Mouse (Mus musculus): Measurements from ENCODE around the gene Vsig1.

Vsig1 gene

DNA sequence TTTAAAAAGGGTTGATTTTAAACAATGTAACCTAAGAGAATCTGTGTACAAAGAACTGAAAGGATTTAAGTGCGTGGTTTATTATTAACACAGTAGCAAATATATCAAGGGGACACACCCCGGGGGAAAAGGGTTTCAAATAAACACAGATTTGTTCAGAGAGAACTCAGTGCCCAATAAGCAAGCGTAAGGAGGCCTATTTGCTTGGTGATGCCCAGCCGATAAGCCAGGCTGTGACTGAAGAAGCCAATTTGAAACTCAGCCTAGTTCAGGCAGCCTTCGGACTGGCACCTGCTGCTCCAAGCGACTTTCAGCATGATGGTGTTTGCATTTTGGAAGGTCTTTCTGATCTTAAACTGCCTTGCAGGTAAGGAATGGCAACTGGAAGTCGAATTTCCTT is at the start of gene Vsig1:
TSS of gene Vsig1 (plus strand) at position 249 of the 400 bp plus-strand sequence.
- no peak for DNase-seq (ENCODE audit: low spot score)

DNA sequence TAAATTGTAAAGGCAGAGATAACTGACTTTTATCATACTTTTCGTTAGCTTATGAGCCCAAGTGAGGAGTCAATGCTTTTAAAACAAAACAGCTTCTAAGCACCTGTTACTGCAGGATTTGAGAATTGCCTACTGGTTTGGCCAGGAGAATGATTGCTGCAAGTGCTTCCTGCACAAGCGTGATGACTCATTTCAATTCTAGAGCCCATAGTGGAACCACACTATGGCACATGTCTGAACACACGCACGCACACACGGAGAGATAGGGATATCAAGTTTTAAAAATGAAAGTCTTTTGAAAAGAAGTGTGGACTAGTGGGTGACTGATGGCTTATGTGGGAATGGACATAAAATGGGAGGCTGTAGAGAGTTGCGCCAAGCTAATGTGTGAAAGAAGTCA is 44.6 kb upstream of the Vsig1 start:
- no peak for DNase-seq (ENCODE audit: low spot score)

DNA sequence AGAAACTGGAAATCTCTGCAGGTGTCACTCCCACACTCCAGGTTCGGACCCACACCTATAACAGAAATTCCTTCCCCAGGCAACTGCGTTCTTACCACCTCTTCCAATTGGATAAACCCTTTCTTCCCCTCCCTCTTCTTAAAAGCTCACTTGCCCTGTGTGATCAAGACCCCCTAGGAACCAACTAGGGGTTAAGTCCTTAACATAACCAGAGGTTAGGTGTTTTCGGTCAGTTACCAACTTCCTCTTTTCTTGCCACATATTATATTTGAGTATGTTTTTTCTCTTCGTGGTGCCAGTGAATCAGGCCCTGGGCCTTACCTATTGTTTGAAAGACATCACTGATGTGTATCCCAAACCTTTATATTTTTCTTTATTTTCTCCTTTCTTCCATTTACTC is 44.0 kb upstream of the Vsig1 start:
- no peak for DNase-seq (ENCODE audit: low spot score)

DNA sequence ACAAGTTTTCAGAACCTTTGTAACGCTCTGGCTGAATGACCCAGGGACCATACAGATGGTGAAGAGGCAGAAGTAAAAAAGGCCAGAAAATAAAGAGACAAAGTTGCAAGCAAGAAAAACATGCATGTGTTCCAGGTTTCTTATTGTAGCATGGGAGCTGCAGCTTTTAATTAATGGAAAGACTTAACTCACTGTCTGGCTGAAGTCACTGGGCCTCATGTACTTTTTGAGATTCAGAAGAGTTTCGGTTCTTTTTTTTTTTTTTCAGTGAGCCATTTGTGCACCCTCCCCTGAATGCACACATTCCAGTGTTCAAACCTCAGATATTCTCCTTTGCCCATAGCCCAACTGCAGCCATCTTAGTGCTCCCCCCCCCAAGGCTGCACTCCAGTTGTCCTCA is 20.2 kb upstream of the Vsig1 start:
- DNase-seq (ENCODE audit: low spot score), result no peak

DNA sequence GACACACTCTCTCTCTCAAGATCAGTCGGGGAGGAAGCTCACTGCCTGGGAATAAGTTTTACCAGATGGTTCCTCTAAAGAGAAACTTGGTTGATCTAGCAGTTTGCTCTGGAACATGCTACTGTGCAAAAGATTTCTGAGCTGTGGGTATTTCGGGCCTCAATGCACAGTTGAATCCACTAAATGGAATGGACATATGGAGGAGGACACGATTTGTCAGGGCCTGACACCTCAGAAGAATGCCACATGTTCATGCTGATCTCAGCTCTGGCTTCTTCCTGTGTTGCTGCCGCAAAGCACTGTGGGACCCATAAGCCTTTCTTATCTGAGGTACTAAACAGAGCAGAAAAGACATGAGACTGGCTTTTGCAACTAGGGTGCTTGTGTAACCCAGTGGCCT is 15.6 kb upstream of the Vsig1 start:
- DNase-seq (ENCODE audit: low spot score), result no peak

DNA sequence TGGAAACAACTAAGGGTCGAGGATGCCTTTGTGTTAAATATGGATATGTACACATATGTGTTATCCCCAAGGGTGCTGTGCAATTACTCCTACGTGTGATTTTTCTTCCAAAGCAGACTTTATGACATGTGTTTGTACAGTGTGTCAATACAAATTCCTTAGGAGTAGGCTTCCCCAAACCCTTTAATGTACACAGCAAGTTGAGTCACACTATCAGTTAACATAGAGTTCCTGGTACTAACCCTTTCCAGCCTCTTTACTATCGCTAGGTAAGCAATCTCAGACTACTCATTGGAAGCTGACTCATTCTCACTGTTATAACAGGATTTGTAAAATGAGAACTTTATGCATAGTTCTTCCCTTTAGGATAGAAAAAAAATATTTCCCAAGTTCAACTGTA is 3.9 kb upstream of the Vsig1 start:
- no peak for DNase-seq (ENCODE audit: low spot score)

DNA sequence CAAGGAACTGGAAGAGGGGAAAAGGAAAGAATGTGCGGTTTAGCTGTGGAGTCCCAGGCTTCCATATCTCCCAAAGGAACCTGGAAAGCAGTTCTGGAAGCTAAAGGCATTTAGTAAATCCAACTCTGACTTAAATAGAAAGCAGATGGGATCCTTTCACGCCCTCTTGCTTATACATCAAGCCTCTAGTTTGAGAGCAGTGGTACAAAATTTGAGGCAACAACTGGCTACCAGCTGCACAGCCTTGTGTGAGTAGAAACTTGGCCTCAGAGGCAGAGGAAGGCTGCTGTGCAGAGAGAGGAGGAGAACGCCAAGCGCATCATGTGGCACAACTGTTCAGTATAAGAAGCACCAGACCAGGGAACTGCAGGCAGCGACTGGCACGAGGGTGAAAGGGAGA is 13.9 kb downstream of the Vsig1 start:
- no peak for DNase-seq (ENCODE audit: low spot score)

DNA sequence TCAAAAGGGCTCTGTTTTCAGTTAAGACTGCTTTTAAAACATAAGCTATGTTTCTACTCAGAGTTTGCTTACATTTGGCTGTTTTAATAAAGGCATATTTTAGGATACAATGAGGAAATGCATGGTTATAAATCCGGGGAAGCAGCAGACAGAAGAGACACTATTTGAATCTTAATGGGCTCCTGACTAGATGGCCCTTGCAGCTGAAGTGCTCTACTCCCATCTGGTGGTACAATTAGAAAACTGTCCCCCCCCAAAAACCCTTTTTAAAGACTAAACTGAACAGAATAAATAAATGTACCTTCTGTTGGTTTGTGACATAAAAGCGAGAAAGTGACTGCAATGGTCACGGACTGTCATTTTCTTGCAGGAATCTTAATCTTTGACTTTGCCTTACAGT is 24.7 kb downstream of the Vsig1 start:
- DNase-seq (ENCODE audit: low spot score), result peak; percentile 2

DNA sequence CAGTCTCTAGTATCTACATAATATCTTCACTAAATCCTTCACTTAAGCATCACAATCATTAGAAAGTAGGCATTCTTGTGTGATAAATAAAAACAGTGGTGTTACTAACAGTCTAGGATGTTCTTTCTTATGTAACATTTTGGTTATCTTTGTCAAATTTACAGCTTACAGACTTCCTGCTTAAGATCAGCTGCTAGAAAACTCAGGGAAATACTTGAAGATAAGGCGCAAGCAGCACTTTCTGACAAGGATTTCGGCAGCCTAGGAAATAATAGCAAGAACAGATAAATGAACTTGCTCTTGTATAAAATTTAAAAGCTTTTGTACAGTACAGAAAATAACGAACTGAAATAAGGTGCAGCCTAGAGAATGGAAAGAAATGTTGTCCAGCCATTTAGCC is 25.9 kb downstream of the Vsig1 start:
- DNase-seq (ENCODE audit: low spot score), result no peak

DNA sequence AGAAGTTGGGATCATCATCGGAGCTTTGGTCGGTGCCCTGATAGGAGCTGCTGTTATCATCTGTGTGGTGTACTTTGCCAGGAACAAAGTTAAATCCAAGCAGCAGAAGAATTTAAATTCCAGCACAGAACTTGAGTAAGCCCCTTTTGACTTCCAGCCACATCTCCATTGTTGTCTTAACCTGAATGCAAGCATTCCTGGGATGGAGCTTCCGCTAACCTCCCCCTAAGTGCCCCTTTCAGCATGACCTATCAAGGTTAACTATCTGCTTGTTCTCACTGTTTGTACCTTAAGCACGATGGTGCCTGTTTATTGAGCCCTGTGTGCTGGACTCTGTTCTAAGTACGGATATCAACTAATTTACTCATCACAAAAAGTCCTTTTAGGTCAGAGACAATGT is 28.9 kb downstream of the Vsig1 start:
- DNase-seq (ENCODE audit: low spot score), result no peak

DNA sequence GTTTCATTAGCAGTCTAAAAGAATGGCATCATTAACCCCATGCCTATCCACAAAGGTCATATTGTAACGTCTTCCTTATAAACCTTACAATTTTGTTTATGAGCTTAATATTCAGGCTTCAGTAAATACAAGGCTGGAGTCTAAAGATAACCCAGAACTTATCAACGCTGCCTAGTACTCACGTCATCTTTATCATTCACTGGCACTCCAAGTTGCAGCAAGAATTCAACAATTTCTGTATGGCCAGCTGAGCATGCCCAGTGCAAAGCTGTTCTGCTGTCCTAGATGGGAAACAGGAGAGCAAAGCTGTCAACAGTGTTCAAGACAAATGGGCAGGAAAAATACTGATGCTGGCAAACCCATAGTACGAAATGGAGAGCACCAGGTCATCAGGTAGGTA is 46.2 kb downstream of the Vsig1 start:
- DNase-seq (ENCODE audit: low spot score), result no peak

DNA sequence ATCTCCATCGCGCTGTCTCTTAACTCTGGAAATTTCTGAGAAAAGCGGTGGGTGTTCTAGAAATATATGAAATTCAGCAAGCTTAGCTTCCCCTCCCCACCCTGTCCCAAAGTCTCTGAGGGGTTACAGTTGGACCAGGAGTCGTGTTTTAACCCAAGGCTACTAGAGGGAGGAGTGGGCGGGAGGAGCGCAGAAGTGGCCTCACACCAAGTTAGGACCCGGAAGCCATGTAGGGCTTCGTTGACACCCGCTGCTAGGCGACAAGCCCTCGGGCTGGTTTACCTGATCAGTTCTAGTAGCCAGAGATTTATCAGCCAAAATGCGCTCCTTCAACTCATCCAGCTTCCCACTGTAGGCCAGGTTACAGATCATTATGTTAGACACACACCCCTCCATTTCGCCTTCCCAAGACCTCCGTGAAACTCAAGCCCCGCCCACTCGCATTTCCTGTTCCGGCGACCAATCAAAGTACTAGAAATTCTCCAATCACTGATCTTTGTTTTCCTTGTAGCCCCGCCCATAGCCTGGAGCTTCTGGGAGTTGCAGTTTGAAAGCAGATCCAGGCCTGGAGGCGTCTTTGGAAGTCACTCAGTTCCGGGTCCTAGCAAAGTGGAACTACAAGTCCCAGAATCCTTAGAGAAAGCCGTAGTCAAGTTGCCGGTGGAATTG is 49.0 kb downstream of the Vsig1 start, which contains the start of the genes Psmd10 and Atg4a:
TSS of gene Psmd10 (minus strand) at position 457 of the 669 bp plus-strand sequence.
TSS of gene Atg4a (plus strand) at position 636 of the 669 bp plus-strand sequence.
- peak; percentile 90 for DNase-seq (ENCODE audit: low spot score)

DNA sequence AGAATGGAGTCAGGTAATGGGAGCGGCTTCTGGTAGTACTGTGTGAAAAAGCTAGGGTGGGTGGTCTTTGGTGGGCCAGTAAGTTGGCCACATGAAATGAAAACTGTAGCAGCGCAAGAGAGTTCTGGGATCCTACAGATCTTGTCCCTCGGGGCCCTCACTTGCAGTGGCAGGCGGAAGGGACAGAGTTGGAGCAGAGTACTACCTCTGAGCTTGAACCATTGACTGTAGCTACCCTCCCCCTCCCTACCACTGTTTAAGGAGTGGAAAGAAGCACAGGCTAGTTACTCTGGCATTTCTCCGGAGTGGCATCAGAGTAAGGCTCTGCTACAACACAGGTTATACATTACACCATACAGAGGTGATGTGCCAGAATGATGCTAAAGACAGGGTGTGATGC is 49.6 kb downstream of the Vsig1 start:
- DNase-seq (ENCODE audit: low spot score), result no peak

DNA sequence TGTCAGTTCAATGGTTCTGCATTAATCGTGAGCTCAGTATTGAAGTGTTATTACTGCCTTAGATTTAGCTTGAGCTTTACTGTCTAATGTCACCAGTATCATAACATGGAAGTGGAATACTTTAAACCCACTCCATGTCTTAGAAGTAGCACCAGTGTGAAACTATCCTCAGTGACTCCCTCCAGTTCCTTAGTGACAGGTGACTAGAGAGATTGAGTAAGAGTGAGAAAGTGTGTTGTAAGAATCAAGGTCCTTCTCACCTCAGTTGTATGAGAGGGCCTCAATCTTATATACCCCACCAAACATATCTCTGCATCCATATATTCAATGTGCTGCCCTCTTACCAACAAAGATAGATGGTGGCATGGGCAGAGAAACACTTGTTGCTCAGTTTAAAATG is 71.5 kb downstream of the Vsig1 start:
- no peak for DNase-seq (ENCODE audit: low spot score)

DNA sequence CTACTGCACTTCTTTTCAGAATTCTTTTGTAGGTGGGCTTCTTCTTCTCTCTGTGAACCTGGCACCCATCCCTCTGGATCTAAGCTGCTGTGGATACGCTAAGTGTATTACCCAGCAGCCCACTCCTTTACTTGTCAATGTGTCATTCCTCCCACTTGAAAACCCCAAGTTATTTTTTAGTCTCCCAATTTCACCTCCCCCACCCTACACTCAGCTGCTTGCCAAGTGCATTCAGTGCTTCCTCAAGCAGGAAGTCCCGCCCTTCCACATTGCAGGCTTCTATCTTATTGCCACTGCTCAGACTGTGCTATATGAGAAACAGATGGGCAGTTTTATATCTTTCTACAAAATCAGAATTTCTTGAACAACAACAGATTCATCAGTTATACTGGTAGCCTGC is 72.1 kb downstream of the Vsig1 start:
- DNase-seq (ENCODE audit: low spot score), result no peak

DNA sequence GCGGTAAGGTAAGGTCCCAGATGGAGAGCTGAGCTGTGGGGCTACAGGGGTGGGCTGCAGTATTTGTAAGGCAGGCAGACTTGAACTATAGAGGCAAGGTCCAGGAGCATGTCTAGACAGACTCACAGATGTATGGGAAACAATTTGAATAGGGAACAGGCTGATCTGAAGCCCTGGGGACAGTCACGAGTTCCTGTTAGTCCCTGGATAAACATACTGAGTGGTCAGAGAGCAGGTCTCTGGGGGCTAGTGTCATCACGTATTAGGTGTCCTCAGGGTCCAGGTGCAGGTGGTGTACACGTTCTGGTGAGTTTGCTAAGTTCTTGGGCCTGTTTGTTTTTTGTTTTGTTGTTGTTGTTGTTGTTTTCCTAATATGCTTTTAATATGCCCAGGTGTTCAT is 72.8 kb downstream of the Vsig1 start:
- no peak for DNase-seq (ENCODE audit: low spot score)

DNA sequence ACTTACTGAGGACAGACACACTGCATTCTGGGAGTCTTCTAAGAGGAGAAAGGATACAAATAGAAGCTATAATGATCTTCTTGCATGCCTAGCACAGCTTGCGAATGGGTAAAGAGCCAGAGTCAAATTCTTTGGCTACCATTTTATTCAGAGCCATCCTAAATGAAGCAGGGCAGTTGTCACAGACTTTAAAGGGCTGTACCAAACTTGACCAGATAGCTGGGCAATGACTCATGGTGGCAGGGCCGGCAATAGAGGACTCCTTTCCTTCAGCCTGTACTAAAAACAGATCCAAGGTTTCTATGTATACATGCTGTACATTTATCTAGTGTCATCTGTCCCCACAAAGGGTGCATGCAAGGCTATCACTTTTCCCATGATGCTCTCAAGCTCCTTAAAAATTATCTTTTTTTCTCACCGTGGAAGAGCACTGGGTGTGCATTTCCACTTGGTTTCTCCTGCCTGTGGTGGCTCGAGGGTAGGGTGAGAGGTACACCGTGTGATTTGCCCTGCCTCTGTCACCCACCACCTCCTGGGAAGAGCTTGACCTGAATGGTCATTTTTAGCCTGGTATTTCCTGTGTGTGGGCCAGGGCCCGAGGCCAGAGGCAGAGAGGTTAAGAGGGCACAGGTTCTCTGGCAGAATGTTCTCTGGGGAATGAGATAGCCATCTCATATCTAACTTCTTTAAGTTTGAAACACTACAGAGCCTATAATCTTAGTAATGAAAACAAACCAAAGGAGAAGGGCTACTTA is 76.0 kb downstream of the Vsig1 start:
- DNase-seq (ENCODE audit: low spot score), result no peak

DNA sequence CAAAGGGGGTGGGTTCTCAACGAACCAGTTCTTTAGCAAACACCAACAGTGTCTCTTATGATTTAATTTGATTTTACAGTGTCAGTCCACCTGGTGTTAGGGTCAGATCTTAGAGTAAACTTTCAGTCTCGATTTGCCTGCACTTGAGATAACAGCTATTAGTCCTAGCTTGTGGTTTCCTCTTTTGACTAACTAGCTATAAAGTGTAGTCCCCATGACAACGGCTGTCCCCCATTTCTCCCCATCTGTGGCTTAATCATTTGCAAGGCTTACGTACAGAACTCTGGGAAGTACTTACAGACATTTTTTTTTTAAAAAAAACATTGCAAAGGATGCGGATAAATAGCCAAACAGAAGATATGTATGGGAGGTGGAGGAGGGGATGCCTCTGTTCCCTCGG is 77.4 kb downstream of the Vsig1 start:
- no peak for DNase-seq (ENCODE audit: low spot score)

DNA sequence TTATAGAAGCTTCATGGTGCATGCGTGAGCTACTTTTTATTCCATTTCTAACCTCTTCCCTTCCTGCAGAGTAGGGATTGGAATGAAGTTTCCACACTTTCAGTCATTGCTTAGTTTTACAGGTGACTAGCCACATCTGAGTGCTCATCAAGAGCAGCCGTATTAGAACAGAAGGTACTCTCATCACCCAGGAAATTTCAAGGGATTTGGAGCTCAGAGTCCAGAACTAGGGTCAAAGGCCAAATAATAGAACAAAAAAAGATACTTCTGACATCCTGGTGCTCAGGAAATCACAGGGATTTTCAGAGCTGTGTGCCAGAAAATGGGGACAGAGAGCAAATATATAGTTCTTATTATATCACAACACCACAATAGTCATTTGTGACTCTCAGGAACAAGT is 77.8 kb downstream of the Vsig1 start:
- no peak for DNase-seq (ENCODE audit: low spot score)
